Mouse (Mus musculus) midbrain, embryonic 14.5 days (tissue): ENCODE measurements around the gene 4930539E08Rik. TPM values are rescaled to one million over a fixed set of nuclear protein-coding genes. Genes with fewer than 3 reads are reported as not detected.

Experiments used
- polyA plus RNA-seq: library from polyadenylated mRNA; unstranded; fragments of >200 nt; fragmentation: Nextera tagmentation; extraction: Ambion mirVana; gene quantifications from 2 replicates; pipeline ENCODE4 v1.2.1, GENCODE M21; 2014

The 4930539E08Rik gene
- polyA plus RNA-seq, 1 experiment from 2014 or later = 1.2 TPM

Other genes starting within 250 kb of the 4930539E08Rik start
- gene Slc26a8, start 225.1 kb downstream of the 4930539E08Rik start, polyA plus RNA-seq = 1.4 and 1.8 TPM in 2 replicates
- 26.8 and 32.7 TPM in 2 replicates for gene Mapk14, start 224.0 kb downstream of the 4930539E08Rik start, polyA plus RNA-seq
- gene AC170998.1, start 189.2 kb downstream of the 4930539E08Rik start, polyA plus RNA-seq = 2.1 TPM in 2 replicates
- 0.19 and 0.61 TPM in 2 replicates for gene Mapk13, start 146.0 kb downstream of the 4930539E08Rik start, polyA plus RNA-seq
- gene Brpf3, start 114.2 kb downstream of the 4930539E08Rik start, polyA plus RNA-seq = 4.7 and 8.2 TPM in 2 replicates
- 0.04 TPM in 1 of 2 replicates, not detected in the other for gene Pnpla1, start 56.9 kb downstream of the 4930539E08Rik start, polyA plus RNA-seq
- not detected in 2 replicates for gene Pxt1, start 28.5 kb upstream of the 4930539E08Rik start, polyA plus RNA-seq
- 61.1 and 93.6 TPM in 2 replicates for gene Kctd20, start 36.6 kb upstream of the 4930539E08Rik start, polyA plus RNA-seq
- 74.8 and 102 TPM in 2 replicates for gene Stk38, start 92.7 kb upstream of the 4930539E08Rik start, polyA plus RNA-seq
- 486 and 559 TPM in 2 replicates for gene Srsf3, start 117.3 kb upstream of the 4930539E08Rik start, polyA plus RNA-seq
- 80.8 and 109 TPM in 2 replicates for gene Cdkn1a, start 175.7 kb upstream of the 4930539E08Rik start, polyA plus RNA-seq
- 0.20 TPM in 1 of 2 replicates, not detected in the other for gene Rab44, start 198.8 kb upstream of the 4930539E08Rik start, polyA plus RNA-seq